Mouse (Mus musculus) embryonic facial prominence, embryonic 11.5 days (tissue): ENCODE data around the gene Mcoln3. TPM values are rescaled to one million over a fixed set of nuclear protein-coding genes. Genes with fewer than 3 reads are reported as not detected.
A peak's percentile ranks its signal among the peaks of the same experiment; 100 is the strongest.

Source experiments
- ATAC-seq: fragments of 200-750 bp; cut with Nextera tagmentation; replicated peaks from 2 replicates; pipeline ENCODE4 v1.8.0; 2017; ENCODE audit warnings: low read depth; ENCODE audit not compliant: insufficient number of reproducible peaks, low FRiP score, low TSS enrichment
- DNase-seq: peaks from one replicate; pipeline ENCODE4 v3.0.0-alpha.2; 2015; ENCODE audit warnings: low spot score
- H3K27ac ChIP-seq: fragments of 300-500 bp; sonication (generic); replicated peaks from 2 replicates; pipeline ENCODE4 v1.5.1; 2014; ENCODE audit warnings: mild to moderate bottlenecking, low read depth, low read length, control low read depth
- H3K27me3 ChIP-seq: fragments of 300-500 bp; sonication (generic); 2 replicates; pipeline ENCODE4 v1.6.1; 2014; ENCODE audit warnings: mild to moderate bottlenecking, low read length, moderate library complexity, mixed read lengths; ENCODE audit not compliant: control insufficient read depth, insufficient read depth
- H3K36me3 ChIP-seq: fragments of 300-500 bp; sonication (generic); replicated peaks from 2 replicates; pipeline ENCODE4 v1.6.1; 2014; ENCODE audit warnings: low read depth, mild to moderate bottlenecking, low read length, moderate library complexity, mixed read lengths; ENCODE audit not compliant: control insufficient read depth, insufficient read depth
- H3K4me1 ChIP-seq: fragments of 300-500 bp; sonication (generic); 2 replicates; pipeline ENCODE4 v1.6.1; 2014; ENCODE audit warnings: low read length, mixed read lengths; ENCODE audit not compliant: control insufficient read depth, insufficient read depth
- H3K4me2 ChIP-seq: fragments of 300-500 bp; sonication (generic); 2 replicates; pipeline ENCODE4 v1.6.1; 2014; ENCODE audit warnings: low read depth, mild to moderate bottlenecking, control low read depth, low read length, moderate library complexity
- H3K4me3 ChIP-seq: fragments of 300-500 bp; sonication (generic); 2 replicates; pipeline ENCODE4 v1.5.1; 2014; ENCODE audit warnings: low read depth, low read length, control low read depth
- H3K9ac ChIP-seq: fragments of 300-500 bp; sonication (generic); replicated peaks from 2 replicates; pipeline ENCODE4 v1.6.1; 2014; ENCODE audit warnings: mild to moderate bottlenecking, control low read depth, low read length
- H3K9me3 ChIP-seq: fragments of 300-500 bp; sonication (generic); replicated peaks from 2 replicates; pipeline ENCODE4 v1.6.1; 2016; ENCODE audit warnings: mild to moderate bottlenecking, low read length, inconsistent platforms, mixed read lengths; ENCODE audit not compliant: control insufficient read depth
- WGBS: fragments of 180-500 bp; shearing (Covaris S2); extraction: QIAGEN DNeasy Blood & Tissue Kit; methylation state at CpG from one replicate; pipeline ENCODE4 v1.1.7; 2014; 5-methylcytosine and 5-hydroxymethylcytosine counted together
- polyA plus RNA-seq: library from polyadenylated mRNA; unstranded; fragments of >200 nt; fragmentation: Nextera tagmentation; extraction: Ambion mirVana; gene quantifications from 2 replicates; pipeline ENCODE4 v1.2.1, GENCODE M21; 2014

The Mcoln3 gene
- polyA plus RNA-seq, 1 experiment from 2014 or later: 8.6 TPM

DNA sequence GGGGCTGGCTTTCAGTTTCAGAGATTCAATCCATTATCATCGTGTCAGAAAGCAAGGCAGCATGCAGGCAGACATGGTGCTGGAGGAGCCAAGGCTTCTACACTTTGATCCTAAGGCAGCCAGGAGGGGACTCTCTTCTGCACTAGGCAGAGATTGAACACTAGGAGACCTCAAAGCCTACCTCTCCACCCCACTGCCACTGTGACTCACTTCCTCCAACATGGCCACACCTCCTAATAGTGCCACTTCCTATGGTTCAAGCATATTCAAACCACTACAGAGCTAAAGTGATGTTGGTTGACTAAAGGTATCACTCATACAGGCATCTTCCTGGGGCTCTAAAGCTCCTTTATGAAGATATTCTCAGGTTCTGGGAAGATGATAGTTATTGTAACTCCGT lies 42.1 kb downstream of the Mcoln3 start:
- Histone ChIP-seq H3K9me3 (no peaks in the 10 kb centered on the region), H3K9ac (no peak overlapping the region), H3K4me2 (no peak overlapping the region), H3K36me3 (no peaks in the 10 kb centered on the region), H3K27me3 (no peaks in the 10 kb centered on the region), H3K4me1 (no peaks in the 10 kb centered on the region), H3K4me3 (no peak overlapping the region), H3K27ac (no peak overlapping the region)
- 87% methylated on average over 2 of the region's 2 CpGs for WGBS
- DNase-seq (no peak), ATAC-seq (no peak)

DNA sequence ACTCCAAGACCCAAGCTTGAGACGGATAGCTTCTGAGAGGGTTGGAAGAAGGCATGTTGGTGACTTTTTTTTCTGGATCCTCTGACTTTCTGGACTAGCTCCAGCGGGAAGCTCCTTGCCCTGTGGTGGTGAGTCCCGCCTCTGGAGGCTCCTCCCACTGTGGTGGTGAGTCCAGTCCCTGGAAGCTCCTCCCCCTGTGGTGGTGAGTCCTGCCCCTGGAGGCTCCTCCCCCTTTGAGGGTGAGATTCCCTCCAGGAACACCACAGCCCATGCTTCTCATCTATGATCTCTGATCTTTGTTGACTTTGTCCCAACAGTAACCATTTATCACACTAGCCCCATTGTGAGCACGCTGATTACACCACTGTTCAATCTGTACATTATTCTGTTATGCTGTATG lies 44.9 kb downstream of the Mcoln3 start:
- Histone ChIP-seq H3K4me2 (no peak overlapping the region), H3K27me3 (no peaks in the 10 kb centered on the region), H3K4me1 (no peaks in the 10 kb centered on the region), H3K4me3 (no peak overlapping the region), H3K36me3 (no peaks in the 10 kb centered on the region), H3K27ac (no peak overlapping the region), H3K9ac (no peak overlapping the region), H3K9me3 (no peaks in the 10 kb centered on the region)
- no peak for DNase-seq
- WGBS: 85% methylated on average over 4 of the region's 4 CpGs
- no peak for ATAC-seq

DNA sequence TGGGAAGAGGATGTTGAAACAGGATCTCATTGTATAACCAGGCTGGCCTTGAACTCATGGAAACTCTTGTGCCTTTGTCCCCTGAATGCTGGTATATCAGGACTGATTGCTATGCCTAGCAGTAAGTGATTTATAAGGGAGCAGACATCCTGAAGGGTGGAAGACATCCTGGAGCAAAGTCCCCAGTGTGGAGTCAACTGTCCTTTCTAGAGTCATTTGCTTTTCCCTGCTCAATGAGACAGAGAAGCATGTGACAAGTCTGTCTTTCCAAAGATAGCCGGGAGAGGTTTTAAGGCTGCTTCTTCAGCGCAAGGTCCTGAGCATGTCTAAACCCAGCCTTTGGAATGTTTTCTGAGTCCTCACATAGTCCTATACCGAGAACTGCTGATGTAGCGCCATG lies 52.1 kb downstream of the Mcoln3 start:
- 90% methylated on average over 4 of the region's 4 CpGs for WGBS
- H3K4me2 ChIP-seq: no peak overlapping the region
- H3K4me1 ChIP-seq: no peaks in the 10 kb centered on the region
- H3K4me3 ChIP-seq: no peak overlapping the region
- H3K27me3 ChIP-seq: no peaks in the 10 kb centered on the region
- no peaks in the 10 kb centered on the region for H3K9me3 ChIP-seq
- ATAC-seq (no peak), DNase-seq (no peak)
- no peak overlapping the region for H3K27ac ChIP-seq
- H3K9ac ChIP-seq: no peak overlapping the region
- no peaks in the 10 kb centered on the region for H3K36me3 ChIP-seq

DNA sequence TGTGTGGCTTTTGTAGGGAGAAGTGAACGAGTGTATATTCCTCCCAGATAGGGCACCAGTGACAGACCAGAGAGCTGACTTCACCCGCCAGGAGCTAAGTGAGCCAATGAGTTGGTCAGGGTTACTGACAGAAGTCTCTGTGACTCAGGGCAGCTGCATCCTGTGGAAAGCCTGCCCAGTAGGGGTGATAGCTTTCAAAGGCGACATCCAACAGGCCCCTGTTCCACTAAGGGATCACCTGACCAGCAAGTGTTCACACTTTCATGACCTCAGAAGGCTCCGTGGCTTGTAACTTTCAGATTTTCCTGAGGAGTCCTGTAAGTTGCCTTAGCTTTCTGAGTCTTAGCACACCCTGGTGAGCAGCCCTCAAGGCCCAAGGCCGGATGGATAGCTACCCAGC lies 55.8 kb downstream of the Mcoln3 start:
- no peaks in the 10 kb centered on the region for H3K4me1 ChIP-seq
- no peak overlapping the region for H3K4me2 ChIP-seq
- WGBS: 77% methylated on average over 5 of the region's 5 CpGs
- no peaks in the 10 kb centered on the region for H3K36me3 ChIP-seq
- no peak overlapping the region for H3K9ac ChIP-seq
- no peaks in the 10 kb centered on the region for H3K27me3 ChIP-seq
- DNase-seq: no peak
- no peaks in the 10 kb centered on the region for H3K9me3 ChIP-seq
- no peak overlapping the region for H3K4me3 ChIP-seq
- no peak for ATAC-seq
- H3K27ac ChIP-seq: no peak overlapping the region

DNA sequence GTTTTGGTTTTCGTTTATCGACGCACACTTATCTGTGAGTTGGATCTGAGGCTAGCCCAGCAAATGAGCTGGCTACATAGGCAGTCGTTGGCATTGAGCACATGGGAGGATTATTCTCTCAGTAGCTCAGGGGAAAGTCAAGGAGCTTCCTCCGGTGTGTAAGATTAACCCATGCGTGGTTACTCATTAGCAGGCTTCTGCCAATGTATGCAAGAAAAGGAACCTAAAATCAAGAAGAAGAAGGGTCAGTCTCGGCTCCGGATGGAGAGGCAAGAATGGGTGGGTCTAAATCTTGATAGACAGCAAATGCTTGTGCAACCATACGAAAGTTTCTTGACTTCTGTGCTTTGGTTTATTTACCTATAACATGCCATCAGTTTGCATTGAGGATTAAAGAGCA lies 57.0 kb downstream of the Mcoln3 start:
- Histone ChIP-seq H3K9ac (no peak overlapping the region), H3K27ac (no peak overlapping the region), H3K4me2 (no peak overlapping the region), H3K27me3 (no peaks in the 10 kb centered on the region), H3K4me3 (no peak overlapping the region), H3K36me3 (no peaks in the 10 kb centered on the region), H3K9me3 (no peaks in the 10 kb centered on the region), H3K4me1 (no peaks in the 10 kb centered on the region)
- no peak for ATAC-seq
- DNase-seq: no peak
- WGBS: 88% methylated on average over 9 of the region's 9 CpGs

DNA sequence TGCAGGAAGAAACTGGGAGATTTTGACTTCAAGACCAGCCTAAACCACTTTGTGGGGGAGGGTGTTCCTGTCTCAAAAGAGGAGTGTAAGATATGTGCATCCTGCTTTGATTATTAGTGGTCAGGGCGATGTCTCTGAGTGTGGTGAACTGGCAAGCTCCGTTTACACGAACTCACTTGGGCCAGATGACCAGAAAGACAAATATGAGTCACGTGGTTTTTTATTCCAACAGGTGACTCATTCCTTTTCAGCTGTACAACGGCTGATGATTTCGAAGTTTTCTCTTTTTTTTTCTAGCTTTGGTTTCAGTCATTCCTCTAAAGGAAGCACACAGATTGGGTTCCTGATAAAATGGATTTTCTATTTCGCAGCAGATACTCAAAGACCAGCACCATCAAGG lies 60.0 kb downstream of the Mcoln3 start:
- Histone ChIP-seq H3K36me3 (no peaks in the 10 kb centered on the region), H3K9me3 (no peaks in the 10 kb centered on the region), H3K9ac (no peak overlapping the region), H3K27ac (no peak overlapping the region), H3K27me3 (no peaks in the 10 kb centered on the region), H3K4me3 (no peak overlapping the region), H3K4me1 (no peaks in the 10 kb centered on the region), H3K4me2 (no peak overlapping the region)
- DNase-seq (no peak), ATAC-seq (no peak)
- 83% methylated on average over 7 of the region's 7 CpGs for WGBS

DNA sequence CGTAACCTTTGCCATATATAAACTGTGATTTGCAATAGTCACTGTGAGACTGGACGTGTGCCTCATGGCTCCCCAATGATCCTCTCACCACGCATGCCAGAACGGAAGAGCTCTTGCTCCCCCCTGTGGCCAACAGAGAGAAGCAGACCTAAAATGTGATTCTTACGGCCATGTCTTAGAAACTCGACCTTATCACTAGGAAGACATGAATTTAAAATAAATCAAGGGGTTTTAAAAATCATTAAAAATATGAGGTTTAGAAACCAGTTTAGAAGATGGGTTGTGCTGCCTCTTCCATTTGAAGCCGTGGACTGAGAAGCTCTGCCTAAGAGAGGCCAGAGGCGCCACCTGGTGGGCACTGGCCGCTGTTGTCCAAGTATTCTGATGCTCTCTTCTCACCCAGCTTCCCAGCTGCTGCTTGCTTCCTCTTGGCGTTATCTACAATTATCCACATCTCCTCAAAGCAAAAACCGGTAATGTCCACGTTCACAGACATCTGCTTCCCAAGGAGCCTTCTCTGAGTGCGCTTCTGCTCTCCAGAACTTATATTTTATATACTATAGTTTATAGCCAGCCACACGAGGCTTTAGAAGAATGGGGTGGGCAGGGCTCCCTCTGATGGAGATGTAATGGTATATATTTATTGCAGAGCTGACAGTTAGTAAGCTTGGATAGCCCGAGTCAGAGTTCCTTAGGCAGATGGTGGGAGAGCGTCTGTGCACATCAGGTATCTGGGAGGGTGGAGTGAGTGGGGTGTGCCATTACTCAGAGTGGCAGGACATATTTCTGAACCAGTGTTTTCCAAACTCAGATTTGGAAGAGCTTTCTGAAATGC lies 60.7 kb downstream of the Mcoln3 start:
- ATAC-seq (peak; percentile 58), DNase-seq (peak; percentile 88)
- no peaks in the 10 kb centered on the region for H3K9me3 ChIP-seq
- no peaks in the 10 kb centered on the region for H3K36me3 ChIP-seq
- no peaks in the 10 kb centered on the region for H3K4me1 ChIP-seq
- no peak overlapping the region for H3K4me3 ChIP-seq
- no peak overlapping the region for H3K27ac ChIP-seq
- H3K4me2 ChIP-seq: peak overlapping the region; percentile 30
- no peaks in the 10 kb centered on the region for H3K27me3 ChIP-seq
- 6% methylated on average over 16 of the region's 16 CpGs for WGBS
- H3K9ac ChIP-seq: no peak overlapping the region; the same call in 1 of the 2 replicates

DNA sequence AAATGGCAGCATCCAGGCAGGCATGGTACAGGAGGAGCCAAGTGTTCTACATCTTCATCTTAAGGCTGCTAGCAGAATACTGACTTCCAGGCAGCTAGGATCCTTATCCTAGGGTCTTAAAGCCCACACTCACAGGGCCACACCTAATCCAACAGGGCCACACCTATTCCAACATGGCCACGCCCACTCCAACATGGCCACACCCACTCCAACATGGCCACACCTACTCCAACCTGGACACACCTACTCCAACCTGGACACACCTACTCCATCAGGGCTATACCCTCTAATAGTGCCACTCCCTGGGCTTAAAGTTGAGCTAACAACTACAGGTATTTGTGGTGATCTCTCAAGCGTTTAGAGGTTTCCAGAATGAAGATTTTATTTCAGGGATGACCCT lies 63.1 kb downstream of the Mcoln3 start:
- Histone ChIP-seq H3K4me2 (no peak overlapping the region), H3K27me3 (no peaks in the 10 kb centered on the region), H3K36me3 (no peaks in the 10 kb centered on the region), H3K4me3 (no peak overlapping the region), H3K9me3 (no peaks in the 10 kb centered on the region), H3K4me1 (no peaks in the 10 kb centered on the region), H3K9ac (no peak overlapping the region), H3K27ac (no peak overlapping the region)
- ATAC-seq (no peak), DNase-seq (no peak)
- WGBS: 43% methylated on average over 2 of the region's 2 CpGs
